Mouse (Mus musculus) adipocyte (in vitro differentiated cells): ENCODE results near the gene Ctnna3.

Source experiments
- DNase-seq: peaks from one replicate; pipeline ENCODE4 v3.0.0-alpha.2; 2016; ENCODE audit warnings: low spot score

Gene Ctnna3

DNA sequence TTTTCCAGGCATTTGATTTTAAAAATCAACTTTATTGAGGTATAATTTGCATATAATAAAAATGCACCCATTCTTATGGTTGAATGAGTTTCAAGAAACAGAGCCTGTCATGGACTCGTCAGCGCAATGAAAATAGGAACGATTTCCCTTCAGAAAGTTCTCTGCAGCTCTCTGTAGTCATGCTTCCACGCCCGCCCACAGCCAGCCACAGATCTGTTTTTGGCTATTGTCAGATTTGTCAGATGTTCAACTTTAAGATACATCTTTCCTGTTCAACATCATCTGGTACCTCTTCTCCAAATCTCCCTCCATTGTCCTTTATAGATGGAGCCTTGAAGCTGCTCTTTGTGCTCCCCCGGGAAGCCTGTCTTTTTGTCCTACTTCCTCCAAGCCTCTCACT is 280.3 kb downstream of the Ctnna3 start:
- no peak for DNase-seq

DNA sequence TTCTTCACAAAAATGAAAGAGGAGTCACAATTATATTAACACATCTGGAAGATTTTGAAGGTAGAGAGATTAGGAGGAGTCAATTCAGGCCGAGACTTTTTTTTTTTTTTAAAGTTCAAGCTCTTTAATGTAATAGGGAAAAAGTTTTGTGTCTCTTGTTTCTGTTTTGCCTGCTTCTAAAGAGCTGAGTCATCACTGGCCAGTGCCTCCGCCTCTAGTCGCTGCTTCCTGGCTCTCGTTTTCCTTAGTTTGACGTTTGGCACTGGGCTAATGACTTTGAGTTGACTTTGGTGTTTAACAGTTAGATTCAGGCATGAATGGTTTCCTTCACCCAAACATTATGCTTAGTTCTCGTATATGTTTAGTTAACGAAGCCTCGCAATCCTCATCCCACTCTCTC is 282.6 kb downstream of the Ctnna3 start:
- no peak for DNase-seq

- DNase-seq: no peak
Measured at GRCm38 (mm10) chr10:63714151-63714550, 284.3 kb downstream of the Ctnna3 start.

DNA sequence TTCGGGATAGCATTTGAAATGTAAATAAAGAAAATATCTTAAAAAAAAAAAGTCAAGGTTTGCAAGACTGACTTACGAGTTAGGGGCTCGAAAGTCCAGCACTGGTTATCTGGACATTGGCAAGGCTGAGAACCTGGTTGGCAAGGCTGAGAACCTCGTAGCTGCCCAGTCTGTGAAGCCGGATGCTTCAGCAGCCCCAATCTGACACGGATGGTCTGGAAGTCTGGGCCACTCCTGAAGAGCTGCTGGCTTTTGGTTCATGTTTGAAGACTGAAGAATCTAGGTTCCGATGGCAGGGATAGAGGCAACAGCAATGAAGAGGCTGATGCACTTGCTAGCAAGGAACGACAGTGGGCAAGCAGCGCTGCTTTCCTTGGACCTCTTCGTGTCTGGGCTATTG is 339.0 kb downstream of the Ctnna3 start:
- DNase-seq: no peak

DNA sequence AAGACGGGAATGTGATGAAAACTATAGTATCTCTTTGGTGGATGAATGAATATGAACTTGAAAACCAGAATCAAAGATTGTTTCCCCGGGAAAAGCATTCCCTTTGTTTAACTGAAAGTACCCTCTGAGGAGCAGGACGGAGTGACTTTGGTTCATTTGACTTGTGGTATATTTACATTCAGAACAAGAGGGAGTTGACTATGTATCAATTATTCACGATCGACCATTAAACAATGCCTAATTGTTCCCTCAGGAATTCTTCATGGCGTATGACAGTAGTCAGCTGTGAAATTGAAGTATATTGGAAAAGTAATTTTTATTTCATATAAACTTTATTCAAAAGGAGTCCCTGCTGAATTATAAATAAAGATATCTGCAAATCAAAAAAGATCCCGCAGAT is 341.8 kb downstream of the Ctnna3 start:
- DNase-seq: no peak

DNA sequence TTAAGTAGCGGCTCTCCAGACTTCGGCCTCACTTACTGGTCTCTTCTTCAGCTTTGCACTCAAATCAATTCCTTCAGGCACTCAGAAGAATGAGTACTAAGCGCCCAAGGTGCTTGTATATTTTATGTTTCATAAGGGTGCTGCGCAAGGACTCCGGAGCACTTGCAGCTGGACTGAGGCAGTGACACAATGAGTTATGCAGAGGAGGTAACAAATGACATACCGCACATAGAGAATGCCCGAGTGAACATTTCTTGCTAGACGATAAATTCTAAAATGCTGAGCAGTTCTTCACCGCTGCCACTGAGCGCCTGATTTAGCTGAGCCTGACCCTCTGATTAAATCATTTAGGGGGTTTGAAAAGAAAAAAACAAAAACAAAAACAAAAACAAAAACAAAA is 342.2 kb downstream of the Ctnna3 start:
- no peak for DNase-seq

DNA sequence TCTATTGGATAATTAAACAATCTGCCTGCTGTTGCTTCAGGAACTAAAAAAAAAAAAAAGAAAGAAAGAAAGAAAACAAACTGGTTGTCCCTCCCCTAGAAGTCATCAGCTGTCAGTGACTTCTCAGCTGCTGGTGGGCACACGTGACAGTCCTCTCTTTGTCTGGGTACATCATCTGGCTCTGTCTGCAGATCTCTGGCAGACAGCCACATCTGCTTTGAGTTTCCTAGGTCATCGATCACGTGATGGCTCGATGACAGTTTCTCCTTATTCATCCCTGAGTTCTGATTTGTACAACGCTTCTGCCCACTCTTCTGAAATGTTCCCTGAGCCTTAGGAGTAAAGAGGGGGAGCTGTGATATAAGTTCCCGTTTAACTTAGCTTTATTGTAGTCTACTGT is 352.1 kb downstream of the Ctnna3 start:
- DNase-seq: no peak

- no peak for DNase-seq
Measured at GRCm38 (mm10) chr10:63784808-63785535, 355.1 kb downstream of the Ctnna3 start.

DNA sequence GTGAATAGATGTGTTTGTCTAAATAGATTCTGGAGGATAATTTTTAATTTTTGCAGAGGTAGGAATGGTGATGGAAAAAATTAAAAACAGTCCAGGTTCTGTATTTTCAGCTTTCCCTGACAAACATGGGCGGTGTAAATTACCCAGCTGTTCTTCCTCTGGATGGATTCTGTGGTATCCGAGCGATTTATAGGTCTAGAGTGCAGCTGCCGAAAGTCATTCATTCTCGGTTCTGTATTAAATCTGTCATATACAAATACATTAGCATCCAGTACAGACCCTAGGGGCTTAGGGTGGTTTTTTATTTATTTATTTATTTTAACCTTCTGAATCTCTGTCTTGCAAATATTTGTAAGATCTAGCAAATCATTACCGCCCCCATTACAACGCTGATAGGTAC is 356.5 kb downstream of the Ctnna3 start:
- DNase-seq: no peak

GRCm38 (mm10) chr10:63803909-63804308 is 374.0 kb downstream of the Ctnna3 start:
- no peak for DNase-seq

DNA sequence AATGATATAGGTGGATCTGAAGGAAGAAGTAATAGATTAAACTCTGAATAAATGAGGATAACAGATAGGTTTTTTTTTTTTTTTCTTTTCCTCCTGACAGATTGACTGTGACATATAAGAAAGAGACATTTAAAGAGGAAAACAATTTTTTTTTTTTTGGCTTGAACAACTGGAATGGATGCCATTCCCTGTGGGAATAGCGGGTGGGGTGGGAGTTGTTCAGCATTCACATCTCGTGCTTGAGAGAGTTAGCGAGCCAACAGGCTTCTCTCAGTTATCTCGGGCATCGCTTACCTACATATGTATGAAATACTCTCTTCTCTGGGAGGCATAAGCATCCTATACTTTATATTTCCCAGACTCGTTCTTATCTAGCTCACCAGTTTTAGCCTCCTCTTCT is 375.7 kb downstream of the Ctnna3 start:
- no peak for DNase-seq

- DNase-seq: no peak
Measured at GRCm38 (mm10) chr10:63806254-63806653, 376.4 kb downstream of the Ctnna3 start.

DNA sequence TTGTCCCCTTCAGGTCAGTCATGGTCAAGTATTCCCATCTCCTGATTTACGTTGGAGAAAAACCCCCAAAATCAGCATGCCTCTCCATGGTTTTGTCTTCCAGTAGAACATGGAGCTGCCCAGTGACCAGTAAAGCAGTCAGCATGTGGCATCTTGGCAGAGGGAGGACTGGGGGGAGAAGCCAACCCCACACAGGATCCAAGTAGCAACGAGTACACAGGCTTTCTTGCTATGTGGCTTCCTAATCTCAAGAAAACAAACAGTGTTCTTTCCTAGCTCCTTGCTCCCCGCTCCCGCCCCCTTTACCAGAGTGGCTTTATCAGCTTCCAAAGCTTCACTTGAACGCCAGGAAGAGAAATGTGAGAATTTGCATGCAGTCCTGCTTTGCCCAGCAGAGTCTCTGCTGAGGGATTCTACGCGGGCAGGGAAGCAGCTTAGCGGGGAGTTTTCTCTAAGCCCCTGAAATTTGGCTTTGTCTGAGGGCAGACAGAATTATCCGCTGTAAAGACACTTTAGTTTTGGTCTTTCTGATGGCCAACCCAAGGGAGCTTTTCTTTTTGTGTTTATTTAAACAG is 380.2 kb downstream of the Ctnna3 start:
- no peak for DNase-seq

GRCm38 (mm10) chr10:63839011-63839410 is 409.1 kb downstream of the Ctnna3 start:
- DNase-seq: no peak

- no peak for DNase-seq
Measured at GRCm38 (mm10) chr10:63851946-63852345, 422.0 kb downstream of the Ctnna3 start.

DNA sequence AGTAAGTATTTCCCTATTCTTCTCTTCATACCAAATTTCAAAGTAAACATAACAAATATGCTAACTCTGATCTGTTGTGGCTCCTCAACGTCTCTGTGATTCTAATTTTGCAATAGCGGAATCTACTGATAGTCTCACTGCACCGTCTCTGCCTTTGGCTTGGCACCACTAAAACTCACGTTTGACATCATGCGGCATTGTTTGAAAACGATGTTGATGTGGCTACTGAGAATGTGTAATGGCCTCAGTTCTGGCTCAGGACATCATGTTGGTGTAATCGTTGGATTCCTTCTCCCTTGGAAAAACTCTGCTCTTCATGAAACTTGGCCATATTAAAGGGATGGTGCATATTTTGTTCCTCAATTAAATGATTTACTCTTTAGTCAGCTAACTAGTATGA is 439.2 kb downstream of the Ctnna3 start:
- DNase-seq: no peak

DNA sequence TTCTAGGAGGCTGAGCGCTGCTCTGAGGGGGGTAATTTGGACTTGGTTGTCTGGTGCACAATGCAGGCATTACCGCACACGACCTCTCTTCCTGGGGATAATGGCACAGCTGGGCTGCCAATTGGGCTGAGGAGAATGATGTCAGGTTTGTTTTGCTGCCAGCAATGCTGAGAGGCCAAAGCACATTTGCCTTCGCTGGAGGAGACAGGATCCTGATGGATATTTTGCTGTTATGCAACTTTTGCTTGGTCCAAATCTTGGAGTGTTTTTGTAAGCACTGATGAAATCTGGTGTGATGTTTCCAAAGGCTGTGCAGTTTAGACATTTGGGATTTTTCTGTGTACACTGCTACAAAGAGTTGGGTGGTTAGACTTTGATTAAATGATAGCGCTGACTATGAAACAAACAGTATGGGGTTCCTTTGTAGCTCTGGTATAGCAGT is 450.6 kb downstream of the Ctnna3 start:
- DNase-seq: peak; percentile 13

- no peak for DNase-seq
Measured at GRCm38 (mm10) chr10:63886449-63887088, 456.7 kb downstream of the Ctnna3 start.

DNA sequence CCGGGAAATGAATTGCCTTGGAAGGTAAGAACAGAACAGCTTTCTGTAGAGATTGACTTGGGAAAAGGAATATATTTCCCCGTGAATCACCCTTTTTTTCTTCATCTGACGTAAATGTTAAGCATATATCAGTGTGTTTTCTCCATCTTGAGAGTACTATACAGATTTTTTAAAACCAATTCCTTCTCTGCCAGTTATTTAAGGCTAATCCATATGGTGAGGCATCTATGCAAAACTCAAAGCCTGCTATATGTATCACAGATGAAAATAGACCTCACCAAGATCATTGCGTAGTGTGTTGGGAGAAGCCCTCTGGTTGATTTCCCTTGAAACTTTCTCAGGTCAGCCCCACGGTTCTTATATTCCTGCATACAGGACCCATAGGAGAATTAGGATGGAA is 464.7 kb downstream of the Ctnna3 start:
- no peak for DNase-seq

DNA sequence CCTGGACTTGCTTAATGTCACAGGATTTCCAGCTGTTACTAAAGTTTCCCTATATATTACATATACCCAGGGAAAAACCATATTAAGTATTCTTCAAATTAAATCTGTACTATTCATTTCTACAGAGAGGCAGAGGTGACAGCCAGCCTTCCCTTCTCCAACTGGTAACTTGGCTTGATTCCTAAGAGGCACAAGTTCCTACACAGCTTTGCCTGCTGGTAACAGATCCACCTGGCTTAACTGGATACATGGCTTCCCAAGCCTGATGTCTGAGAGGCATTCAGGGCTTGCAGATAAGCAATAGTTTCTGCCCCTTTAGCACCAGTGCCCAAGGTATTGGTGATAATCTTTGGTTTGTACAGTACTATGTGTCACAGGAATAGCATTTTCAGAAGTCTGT is 470.0 kb downstream of the Ctnna3 start:
- DNase-seq: no peak

DNA sequence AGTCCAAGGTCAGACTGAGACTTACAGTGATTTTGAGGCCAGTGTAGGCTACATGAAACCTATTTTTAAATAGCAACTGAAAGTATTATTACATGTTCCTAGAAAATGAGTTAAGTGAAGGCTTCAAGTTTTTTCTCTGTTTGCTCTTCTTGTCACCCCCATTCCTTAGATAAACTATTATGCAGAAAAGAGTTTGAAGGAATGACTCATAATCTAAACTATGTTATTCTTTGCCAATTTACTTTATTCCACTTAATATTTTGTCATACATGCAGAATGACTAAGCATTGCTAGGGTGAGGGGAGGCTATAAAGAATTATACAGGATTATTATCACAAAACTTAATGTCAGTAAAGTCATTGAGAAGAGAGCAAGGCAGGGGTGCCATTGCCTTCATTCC is 479.0 kb downstream of the Ctnna3 start:
- no peak for DNase-seq

DNA sequence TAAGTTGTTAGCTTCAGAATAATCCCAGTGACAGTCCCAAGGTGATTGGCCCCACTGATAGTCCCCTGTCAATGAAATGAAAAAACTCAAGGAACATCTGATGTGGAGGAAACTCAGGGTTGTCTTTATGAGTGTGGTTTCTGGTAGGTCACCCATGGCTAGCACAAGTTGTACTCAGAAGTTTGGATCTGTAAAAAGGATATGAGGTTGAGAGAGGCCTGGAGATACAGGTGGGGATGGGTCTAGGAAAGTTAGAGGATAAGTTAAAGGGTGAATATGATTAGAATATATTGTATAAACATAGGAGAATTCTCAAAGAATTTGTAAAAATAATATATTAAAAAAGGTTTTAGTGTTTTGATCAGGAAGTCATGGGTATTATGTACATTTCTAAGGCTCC is 497.4 kb downstream of the Ctnna3 start, which contains the start of gene Gm10118:
Gm10118 (minus strand) TSS at position 101 of the 400 bp plus-strand sequence.
- DNase-seq: no peak

- DNase-seq: no peak
Measured at GRCm38 (mm10) chr10:63933946-63934345, 504.0 kb downstream of the Ctnna3 start.
